Mouse (Mus musculus): Measurements from ENCODE around the gene Kdm5a.

Kdm5a gene

GRCm38 (mm10) chr6:120442171-120442749 lies 78.3 kb downstream of the Kdm5a start:
- DNase-seq (ENCODE audit: low read depth, low spot score) = no peak

GRCm38 (mm10) chr6:120443363-120444355 lies 79.7 kb downstream of the Kdm5a start:
- DNase-seq (ENCODE audit: low read depth, low spot score) = no peak

GRCm38 (mm10) chr6:120450208-120450607 lies 86.3 kb downstream of the Kdm5a start:
- DNase-seq (ENCODE audit: low read depth, low spot score) = no peak

GRCm38 (mm10) chr6:120452384-120453102 lies 88.6 kb downstream of the Kdm5a start:
- DNase-seq (ENCODE audit: low read depth, low spot score) = no peak

- no peak for DNase-seq (ENCODE audit: low read depth, low spot score)
Measured at GRCm38 (mm10) chr6:120453103-120453445, 89.2 kb downstream of the Kdm5a start.

- no peak for DNase-seq (ENCODE audit: low read depth, low spot score)
Measured at GRCm38 (mm10) chr6:120453556-120453955, 89.6 kb downstream of the Kdm5a start.

- DNase-seq (ENCODE audit: low read depth, low spot score) = no peak
Measured at GRCm38 (mm10) chr6:120454627-120455077, 90.7 kb downstream of the Kdm5a start.

GRCm38 (mm10) chr6:120457074-120457473 lies 93.2 kb downstream of the Kdm5a start:
- no peak for DNase-seq (ENCODE audit: low read depth, low spot score)

- no peak for DNase-seq (ENCODE audit: low read depth, low spot score)
Measured at GRCm38 (mm10) chr6:120457751-120458150, 93.8 kb downstream of the Kdm5a start.

GRCm38 (mm10) chr6:120461217-120461616 lies 97.3 kb downstream of the Kdm5a start:
- DNase-seq (ENCODE audit: low read depth, low spot score) = no peak

GRCm38 (mm10) chr6:120462251-120462650 lies 98.3 kb downstream of the Kdm5a start:
- DNase-seq (ENCODE audit: low read depth, low spot score) = no peak

- peak; percentile 76 for DNase-seq (ENCODE audit: low read depth, low spot score)
Measured at GRCm38 (mm10) chr6:120463086-120463871, 99.4 kb downstream of the Kdm5a start, which contains the start of gene Il17ra. Gene Il17ra, plus strand, starts transcription at chr6:120463247.

- DNase-seq (ENCODE audit: low read depth, low spot score) = no peak
Measured at GRCm38 (mm10) chr6:120463884-120464283, 100.0 kb downstream of the Kdm5a start.

GRCm38 (mm10) chr6:120464406-120464939 lies 100.5 kb downstream of the Kdm5a start:
- no peak for DNase-seq (ENCODE audit: low read depth, low spot score)

GRCm38 (mm10) chr6:120465393-120465792 lies 101.5 kb downstream of the Kdm5a start:
- DNase-seq (ENCODE audit: low read depth, low spot score) = no peak

- DNase-seq (ENCODE audit: low read depth, low spot score) = no peak
Measured at GRCm38 (mm10) chr6:120466609-120467329, 102.8 kb downstream of the Kdm5a start.

GRCm38 (mm10) chr6:120468259-120468658 lies 104.3 kb downstream of the Kdm5a start:
- DNase-seq (ENCODE audit: low read depth, low spot score) = no peak

GRCm38 (mm10) chr6:120469268-120469667 lies 105.3 kb downstream of the Kdm5a start:
- no peak for DNase-seq (ENCODE audit: low read depth, low spot score)

GRCm38 (mm10) chr6:120469770-120470169 lies 105.8 kb downstream of the Kdm5a start:
- no peak for DNase-seq (ENCODE audit: low read depth, low spot score)

GRCm38 (mm10) chr6:120470666-120471065 lies 106.7 kb downstream of the Kdm5a start:
- no peak for DNase-seq (ENCODE audit: low read depth, low spot score)

Measured in c-Kit-negative CD71-positive TER-119-positive erythroid progenitor cells, embryonic 14.5 days (primary cell).